Comparison of ENCODE assay signal across 18 mouse cellular contexts in genomic region chr19:26727796-26728195, GRCm38 (mm10).
DNase-seq lines count a peak whose midpoint lies in the region.
"Had no signal": no experiment of that assay in that cellular context is flagged by ENCODE, and none has a peak within 500 bp of the region (broad histone marks: within the 10 kb centered on the region; RNA-seq: fewer than 3 reads in every experiment).

No protein-coding gene starts in this region.

- peak; percentile 91 for DNase-seq in heart, adult 11 months
- DNase-seq in heart, adult 8-10 months (ENCODE audit: low spot score), result no peak
- peak; percentile 32 for DNase-seq in testis, postnatal 10 days (ENCODE audit: low spot score)
- DNase-seq in testis, postnatal 14 days (ENCODE audit: low spot score), result no peak
- peak; percentile 67 for DNase-seq in lung, postnatal 14 days
- DNase-seq in spleen, adult 18-20 months, result no peak
- no peak for DNase-seq in layer of hippocampus, adult 9-10 months (ENCODE audit: low spot score)
- DNase-seq: adrenal gland, postnatal 10 days; cerebellum, adult 18-20 months; cerebellum, postnatal 36 days; embryo, embryonic 11 days; forebrain, postnatal 0 days; gastrocnemius, postnatal 25 days; heart, postnatal 10 days; kidney, adult 8-10 months; kidney, postnatal 14 days; layer of hippocampus, postnatal 36 days; thymus, postnatal 25 days had no signal

Comparison
In these comparisons a context has a peak if more than half of its experiments do, and no peak if none do; other contexts are left out.
1. DNase-seq: peak in heart, adult 11 months (single experiment), testis, postnatal 10 days (single experiment) and lung, postnatal 14 days (single experiment); none in heart, adult 8-10 months (single experiment), testis, postnatal 14 days (single experiment), spleen, adult 18-20 months (0 of 2) and layer of hippocampus, adult 9-10 months (single experiment).